Mouse (Mus musculus) right cerebral cortex, postnatal 25 days (tissue): ENCODE measurements at regions not wholly inside any gene's neighbourhood (a gene's known extent, or its start where the extent isn't known, plus 50 kb on each side); places are given as distances from the start of the nearest gene placed in this dataset.
A peak's percentile ranks its signal among the peaks of the same experiment; 100 is the strongest.

ENCODE experiments used
- DNase-seq: peaks from one replicate; pipeline ENCODE4 v3.0.0; 2022

DNA sequence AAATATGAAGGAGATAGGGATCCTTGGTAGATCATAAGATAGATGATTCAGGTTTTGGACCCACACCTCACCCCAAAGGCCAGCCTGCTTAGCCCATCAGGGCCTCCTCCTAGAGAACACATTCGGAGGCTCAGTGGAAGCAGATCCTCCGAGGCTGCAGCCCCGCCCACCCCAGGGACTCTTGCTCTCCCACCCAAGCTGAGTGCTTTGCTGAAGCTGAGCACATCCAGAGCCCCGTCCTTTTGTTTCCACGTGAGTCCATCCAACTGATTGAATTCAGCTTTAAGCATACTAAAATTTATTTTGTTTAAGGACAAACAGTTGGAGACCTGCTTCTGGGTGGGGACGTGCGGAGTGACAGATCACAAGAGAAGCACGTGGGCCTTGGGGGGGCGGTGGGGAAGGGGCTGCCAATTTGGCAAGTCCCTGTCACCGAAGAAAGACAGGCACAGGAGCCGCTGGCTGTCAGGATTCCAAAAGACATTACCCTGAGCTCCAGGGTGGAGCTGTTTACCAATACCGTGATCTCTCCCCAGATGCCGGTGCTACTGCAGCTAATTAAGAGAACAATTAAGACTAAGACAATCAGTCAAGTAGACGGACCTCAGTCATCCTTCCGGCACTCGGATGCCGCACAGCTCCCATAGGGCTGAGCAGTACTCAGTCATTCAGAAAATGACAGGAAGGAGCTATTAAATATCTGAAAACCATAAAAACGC, 448.9 kb upstream of the Spred2 start:
- DNase-seq = no peak

DNA sequence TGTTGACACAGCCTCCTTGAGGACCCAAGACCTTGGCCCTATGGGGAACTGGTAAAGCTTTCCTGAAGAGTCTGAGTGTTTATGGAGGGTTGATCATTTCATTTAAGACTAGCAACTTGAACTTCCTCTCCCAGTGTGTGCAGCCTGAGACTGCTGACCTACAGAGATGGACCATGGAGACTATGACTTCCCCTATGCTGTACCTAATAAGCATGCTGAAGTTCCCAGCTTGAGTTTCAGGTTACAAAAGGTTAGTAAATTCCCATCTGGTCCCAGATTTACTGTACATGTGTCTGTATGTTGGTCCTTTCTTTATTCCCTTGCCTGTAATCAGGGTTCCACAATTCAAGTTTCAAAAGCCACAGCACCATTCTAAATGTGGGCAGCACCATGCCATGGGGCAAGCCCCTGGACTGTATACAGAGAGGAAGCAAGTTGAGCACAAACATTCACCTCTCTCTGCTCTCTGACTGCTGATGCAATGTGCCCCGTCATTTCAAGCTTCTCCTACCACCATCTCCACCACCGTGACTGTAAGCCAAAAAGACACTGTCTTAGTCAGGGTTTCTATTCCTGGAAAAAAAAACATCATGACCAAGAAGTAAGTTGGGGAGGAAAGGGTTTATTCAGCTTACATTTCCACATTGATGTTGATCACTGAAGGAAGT, 431.0 kb upstream of the Spred2 start:
- DNase-seq = no peak

DNA sequence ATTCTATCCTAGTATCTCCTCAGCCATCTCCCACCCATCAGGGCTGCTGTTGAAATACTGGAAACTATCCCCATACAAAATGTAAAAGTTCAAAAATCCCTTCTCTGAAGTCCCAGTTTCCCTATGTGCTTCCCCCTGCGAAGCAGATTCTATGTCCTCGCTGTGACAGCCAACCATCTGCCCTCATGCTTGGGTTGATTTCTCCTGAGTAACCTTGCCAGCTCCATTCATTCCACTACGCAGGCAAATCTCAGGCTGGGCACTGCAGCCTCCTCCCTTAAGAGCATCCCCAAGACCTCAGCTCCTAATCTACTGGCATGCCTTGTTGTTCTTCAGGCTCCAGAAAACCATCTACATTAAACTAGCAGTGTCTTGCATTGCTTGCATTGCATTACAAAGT, 402.5 kb upstream of the Spred2 start:
- DNase-seq = no peak

DNA sequence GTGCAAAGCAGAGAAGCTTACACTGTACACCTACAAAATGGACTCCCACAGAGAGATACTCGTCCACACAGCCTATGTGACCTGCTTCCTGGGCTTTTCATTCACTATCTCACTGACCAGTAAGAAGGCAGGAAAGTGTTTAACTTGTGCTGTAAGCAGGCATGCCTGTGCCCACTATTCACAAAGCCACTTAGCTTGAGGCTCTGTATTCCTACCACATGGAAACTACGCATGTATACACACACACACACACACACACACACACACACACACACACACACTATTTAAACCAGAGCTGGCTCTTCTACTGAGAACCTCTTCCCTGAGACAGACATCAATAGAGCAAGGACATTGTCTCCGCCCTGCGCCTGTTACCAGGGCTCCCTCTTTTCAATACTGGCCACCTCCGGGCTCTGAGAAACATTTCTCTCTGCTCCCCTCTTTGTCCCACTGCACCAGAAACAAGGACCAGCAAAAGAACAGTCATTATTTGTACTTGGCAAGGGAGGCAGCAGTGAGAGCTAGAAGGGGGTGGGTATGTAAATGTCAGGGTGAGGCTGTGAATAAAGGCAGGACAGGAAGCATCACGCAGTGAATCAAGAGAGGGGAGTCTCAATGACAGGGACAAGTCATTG, 400.2 kb upstream of the Spred2 start:
- DNase-seq = peak; percentile 8

DNA sequence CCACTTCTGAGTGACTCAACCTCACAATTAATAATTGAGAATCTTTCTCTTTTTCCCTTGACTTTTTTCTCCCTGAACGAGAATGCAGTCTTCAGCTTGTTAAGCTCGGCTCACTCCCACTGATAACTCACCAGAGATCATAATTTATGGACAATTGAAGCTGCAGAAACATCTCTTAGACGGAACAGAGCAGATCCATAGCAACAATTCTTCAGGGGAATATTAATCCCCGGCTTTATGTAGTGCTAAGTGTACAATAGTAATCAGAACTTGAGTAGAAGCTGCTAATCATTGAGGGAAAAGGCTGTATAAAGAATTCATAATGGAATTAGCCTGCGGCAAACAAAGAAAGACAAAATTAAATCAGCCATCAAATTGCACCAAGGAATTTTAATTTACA, 395.0 kb upstream of the Spred2 start:
- no peak for DNase-seq

DNA sequence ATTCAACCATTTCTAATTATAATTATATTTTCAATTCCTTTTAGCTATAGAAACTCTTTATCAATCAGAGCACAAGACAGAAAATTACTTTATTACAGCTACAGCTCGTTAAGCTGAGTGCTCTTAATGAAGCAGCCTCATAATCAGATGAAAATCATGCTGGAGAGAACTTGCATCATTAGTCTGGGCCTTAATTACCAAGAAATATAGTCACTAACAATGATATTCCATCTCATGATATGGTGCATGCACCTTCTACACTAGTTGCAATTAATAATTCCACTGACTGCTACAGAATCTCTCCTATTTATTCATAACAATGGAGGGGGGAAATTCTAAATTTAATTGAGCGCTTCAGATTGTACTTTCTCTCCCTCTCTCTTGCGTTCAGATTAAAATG, 393.5 kb upstream of the Spred2 start:
- DNase-seq = no peak

DNA sequence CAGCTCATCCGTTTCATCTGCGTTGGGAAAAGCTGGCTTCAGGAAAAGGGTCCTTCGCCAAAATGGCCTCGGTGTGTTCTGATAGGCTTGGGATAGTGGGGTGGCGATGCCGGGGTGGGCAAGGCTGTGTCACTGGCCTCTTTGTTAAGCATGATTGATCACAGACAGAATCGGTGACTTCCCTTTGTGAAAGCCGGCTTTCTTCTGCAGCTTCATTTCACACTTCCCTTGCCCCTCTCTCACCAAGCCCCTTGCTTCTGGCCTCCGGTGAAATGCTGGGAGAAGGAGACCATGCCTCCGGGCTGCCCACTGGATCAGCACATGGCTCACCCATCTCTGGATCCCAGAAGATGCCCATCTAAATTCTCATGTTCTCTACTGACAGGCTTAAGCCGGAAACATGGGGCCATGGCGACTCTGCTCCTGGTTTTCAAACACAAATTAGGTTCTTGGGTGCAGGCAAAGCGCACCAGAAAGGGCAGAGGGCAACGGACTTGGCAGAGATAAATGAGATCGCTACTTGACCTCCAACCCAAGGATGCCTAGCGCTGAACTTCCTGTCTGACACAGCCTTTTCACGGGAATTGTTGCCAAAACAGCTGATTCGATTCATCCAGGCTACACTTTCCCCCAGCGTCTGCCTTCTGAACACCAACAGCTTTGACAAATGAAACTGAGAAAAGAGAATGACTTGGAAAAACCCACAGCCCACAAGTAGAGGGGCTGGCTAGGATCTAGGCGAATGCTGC, 392.7 kb upstream of the Spred2 start:
- DNase-seq = no peak

DNA sequence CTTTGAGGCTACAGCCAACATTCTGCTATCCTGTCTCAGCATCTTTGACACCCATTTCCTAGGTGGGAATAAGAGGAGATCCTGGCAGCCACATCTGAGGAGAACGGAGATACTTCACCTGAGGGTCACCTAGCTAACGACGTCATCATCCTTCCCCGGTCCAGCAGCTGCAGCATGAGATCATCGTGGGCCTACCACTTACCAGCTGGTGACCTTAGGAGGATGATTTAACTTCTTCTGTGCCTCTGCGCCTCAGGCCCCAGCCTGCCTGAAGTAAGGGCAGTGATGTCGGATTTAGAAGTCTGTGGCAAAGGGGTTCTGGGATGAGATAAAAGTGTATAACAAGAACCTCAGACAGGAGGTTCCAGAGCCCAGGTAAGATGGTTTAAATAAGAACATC, 391.3 kb upstream of the Spred2 start:
- no peak for DNase-seq

DNA sequence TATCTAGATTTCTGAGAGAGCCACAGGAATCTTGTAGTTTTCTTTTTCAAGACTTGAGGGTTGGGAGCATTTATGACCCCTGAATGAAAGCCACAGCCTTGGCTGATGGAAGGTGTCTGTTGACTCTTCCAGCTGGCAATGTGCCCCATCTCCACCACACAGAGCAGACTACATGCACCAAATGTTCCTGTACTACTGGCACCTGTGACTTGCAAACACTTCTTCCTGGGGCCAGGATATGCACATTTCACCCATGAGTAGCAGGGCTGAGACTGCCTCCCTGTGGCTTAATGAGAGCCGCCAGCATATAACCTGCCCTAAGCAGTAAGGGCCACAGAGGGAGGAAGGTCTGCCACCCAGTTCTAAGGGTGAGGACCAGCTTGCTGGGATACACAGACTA, 390.5 kb upstream of the Spred2 start:
- DNase-seq = no peak

DNA sequence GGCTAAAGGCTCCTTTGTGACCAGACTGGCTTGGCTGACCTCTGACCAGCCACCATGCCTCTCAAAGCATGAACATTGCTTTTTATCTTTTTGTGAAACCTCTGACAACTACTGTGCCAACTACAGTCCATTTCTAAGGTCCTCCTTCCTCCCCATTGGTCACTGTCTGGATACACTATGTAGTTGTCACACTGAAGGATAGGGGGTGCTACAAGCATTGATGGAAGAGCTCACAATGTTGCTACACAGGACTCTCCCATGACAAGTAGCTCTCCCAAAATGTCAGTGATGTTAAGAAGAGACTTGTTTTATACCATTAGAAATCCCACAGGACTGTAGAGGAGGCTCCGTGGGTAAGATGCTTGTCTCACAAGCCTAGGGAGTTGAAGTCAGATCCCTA, 389.0 kb upstream of the Spred2 start:
- no peak for DNase-seq

DNA sequence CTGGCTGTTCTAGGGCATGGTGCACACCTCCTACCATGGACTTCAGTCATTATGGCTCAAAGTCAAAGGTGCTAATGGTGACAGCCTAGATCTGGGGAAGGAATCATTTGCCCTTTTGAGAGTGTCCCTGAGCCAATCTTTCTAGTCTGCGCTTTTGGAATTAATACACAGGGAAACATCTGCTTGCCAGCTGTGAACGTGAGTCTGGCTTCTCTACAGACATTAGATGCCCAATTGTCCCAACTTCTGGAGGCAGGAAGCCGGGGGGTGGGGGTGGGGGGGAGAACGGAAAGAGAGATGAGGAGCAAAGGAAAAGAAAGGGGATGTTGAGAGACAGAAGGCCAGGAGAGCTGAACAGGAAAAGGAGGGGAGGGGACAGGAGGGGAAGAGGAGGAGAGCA, 377.9 kb upstream of the Spred2 start:
- no peak for DNase-seq

DNA sequence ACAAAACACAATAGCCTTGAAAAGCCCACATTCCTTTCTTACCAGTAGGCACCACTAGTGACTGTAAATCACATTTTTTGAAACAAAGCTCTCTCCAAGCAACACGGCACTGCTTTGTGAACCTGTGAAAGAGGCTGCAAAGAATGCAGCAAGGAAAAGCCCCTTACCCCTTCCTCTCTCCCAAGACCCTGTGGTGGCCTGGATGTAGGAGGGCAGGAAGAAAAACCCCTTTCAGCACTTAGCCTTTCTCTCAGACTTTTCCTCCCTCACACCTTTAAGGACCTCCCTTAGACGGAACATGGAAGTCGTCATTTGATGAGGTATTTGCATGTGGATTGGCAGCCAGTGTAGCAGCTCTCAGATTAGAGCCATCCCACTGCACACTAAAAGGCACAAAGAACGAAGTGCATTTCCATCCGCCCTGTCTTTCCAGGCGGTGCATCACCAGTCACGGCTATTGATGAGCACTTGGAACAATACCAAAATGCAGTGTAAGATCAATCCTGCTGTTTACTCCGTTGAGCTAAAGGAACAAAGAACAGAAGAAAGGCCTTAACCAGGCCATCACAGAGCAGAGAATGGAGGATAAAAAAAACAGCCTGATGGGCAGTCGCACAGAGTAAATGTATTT, 369.7 kb upstream of the Spred2 start:
- no peak for DNase-seq

DNA sequence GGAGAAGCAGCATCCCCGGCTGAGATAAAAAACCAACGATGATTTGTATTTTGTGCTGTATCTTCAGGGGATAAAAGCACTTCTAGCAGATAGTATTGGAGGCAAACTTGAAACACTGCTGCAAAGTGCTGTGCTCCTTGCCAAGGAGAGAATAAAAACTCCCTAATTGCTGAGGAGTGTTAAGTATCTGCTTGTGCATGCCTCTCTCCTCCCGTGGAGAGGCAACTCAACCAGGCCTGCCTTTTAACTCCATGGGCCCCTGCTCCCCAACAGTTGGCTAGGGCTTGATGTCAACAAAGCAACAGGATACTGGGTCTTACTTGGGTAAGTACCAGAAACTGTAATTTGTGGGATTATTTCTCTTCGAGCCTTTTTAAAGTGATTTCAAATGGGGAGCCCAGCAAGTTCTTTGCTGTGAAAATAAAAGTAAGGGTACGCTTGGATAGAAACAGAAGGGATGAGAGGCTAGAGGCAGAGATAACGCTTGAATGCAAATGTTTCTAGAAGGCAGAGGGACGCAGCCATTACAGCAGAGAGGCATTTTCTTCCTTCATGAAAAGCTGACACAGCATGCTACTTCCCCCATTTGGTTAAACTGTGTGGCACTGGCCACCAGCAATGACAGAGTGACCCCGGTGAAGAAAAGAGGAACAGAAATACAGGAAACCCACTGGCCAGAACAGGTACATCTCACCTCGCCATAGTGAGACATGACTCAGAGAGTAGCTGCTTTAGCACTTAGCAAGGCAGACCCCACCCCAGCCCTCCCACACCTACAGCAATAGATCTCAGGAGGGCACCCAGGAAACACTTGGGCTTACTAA, 369.0 kb upstream of the Spred2 start:
- no peak for DNase-seq

DNA sequence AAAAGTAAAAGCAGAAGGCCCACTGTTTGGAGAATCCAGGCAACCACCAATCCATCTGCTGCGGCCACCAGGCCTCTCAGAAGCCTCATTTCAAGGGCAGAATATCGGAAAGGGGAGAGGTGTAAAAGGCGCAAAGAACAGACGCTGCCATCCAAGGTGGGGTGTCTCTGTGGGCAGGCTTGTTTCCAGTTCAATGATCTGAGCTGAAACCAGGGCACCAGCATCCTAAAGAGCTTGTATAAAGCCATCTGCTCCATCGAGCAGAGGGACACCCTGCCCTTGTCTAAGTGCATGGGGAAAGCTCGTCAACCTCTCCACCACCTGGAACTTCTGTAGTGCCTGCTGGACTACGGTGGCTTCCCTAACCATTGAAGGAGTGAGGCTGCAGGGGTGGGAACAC, 363.7 kb upstream of the Spred2 start:
- no peak for DNase-seq

DNA sequence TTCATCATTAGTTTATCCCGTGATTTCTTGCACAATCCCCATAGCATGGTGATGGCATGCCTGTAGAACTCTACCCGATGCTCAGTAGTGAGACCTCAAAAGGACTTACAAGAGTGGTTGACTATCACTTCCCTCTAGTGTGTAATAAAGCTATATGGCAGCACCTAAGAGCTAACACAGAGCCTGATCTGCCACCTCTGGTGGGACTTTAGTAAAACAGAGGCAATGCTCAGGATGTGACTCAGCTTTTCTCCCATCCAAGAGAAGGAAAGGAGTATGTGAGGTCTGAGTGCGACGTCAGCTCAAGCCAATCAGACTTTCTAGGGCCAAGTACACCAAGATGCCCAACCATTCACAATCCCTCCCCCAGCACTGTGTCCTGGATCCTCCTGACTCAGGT, 361.5 kb upstream of the Spred2 start:
- DNase-seq = no peak

DNA sequence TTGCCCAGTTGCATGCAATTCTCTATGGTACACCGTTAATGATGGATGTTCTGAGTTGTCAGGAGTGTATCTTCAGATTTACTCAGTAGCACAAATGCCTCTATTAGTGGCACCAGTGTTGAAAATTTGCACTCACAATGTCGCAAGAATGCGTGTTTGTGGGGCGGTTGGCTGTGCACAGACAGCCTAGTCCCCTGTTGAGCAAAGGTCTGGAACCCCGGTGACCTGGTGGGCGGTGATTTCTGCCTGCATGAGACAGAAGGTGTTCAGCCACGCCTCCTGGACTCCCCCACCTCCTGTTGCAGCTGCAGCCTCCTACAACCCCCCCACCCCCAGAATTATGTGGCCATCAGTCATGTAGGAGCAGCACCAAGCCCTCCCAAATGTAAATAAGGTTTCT, 338.9 kb upstream of the Spred2 start:
- no peak for DNase-seq

DNA sequence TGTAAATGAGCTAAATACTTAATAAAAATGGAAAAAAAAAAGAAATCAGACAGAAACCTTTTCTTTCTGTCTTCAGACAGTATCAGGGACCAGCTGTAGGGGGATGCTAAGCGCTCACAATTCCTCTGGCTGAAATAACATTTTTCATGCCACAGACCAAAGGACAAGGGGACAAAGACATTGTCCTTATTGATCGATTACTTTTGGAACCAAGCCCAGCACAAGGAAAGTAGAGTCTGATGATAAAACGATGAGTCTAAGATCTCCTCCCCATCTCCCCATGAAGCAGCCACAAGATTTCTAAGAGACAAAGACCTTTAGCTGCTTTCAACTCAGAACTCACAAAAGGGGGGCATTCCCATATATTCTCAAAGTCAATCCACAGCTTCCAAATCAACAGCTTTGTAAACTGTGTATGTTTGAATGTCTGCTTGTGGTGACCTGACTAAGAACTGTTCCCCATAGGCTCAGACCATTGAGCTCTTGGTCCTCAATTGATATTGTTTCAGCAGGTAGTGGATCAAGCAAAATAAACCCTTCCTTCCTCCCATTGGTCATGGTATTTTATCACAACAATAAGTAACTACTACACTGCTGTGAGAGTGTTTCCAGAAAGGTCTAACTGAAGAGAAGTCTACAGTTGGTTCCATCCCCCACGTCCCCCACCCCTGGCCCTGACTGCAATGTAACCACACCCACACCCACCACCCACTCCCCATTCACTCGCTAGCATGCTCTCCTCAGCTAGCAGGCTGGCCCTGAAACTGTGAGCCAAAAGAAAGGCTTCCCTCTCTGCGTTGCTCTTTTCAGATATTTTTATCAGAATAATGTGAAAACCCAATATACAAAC, 331.4 kb upstream of the Spred2 start:
- DNase-seq = no peak

DNA sequence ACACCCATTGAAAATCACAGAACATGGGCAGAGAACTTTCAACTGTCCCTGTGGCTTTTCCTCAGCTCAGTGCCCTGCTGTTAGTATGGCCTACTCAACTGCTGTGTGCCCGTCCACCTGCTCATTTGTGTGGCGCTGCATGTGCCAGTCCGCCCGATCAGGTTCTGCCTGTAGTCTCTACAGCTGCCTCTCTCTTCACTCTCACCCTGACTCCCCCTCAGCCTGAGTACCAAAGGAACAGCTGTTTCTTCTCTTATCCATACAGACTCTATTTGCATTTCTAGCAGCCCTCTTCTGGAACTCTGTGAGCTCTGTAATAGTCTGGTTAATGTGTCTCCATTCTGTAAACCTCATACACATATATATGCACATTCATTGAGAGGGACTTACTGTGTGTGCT, 329.1 kb upstream of the Spred2 start:
- DNase-seq = no peak

DNA sequence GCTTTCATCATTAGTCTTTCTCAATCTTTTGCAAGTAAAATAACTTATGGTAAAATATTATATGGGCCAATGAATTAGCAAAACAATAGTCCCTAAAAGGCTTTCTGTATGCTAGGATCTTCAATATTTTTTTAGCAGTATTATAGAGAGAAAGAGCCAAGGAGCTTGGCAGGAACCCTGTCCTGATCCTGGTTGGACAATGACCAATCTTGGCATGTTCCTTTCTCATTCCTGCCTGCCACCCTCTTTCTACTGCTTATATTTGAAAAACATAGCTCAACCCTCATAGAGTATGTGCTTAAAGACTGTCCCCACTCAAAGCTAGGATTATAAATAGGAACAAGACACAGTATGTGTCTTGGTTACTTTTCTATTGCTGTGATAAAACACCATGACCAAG, 327.8 kb upstream of the Spred2 start:
- no peak for DNase-seq

DNA sequence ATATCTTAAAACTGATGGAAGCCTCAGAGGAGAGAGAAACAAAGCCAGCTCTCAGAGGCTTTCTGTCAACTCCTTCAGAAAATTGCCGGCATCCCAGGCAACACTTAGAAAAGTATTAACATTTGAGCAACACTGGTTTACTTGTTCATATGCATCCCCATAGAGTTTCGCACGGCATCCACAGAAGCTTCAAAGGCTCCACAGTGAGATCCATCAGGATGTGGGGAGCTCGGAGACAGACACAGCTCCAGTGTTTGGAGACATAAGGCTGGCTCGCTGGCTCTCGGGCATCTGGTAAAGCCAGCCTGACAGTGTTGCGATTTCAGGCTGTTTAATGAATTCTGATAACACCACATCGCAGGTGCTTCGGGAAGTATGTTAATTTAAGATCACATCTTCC, 324.7 kb upstream of the Spred2 start:
- no peak for DNase-seq

DNA sequence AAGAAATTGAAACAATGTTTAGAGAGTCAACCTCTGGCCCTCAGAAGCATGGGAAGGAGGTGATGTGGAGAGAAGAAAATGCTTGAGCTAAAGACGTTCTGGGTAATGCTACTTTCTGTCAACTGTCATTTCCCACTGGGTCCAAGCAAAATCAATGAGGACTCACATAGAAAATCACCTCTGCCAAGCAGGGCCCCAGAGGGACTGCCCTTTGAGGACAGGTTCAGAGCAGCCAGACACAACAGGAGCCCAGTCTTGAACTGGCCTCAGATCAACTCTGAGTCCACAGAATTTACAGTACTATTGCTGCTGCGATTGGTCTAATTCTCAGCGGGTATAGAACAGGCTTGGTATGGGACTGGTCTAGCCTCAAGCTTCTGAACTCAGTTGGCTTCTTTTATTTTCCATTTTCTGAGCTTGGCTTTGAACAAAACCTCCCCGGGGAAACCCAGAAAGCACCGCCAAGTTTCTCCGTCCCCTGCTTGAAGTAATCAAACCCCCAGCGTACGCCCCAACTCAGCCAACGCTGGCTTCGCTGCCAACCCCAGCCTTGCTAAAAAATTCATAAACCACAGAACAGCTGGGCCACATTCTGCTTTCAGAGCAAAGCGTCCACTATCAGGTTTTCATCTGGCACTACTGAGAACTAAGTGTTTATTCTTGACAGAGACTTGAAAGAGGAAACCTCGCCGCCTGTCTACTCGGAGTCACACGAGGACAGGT, 322.8 kb upstream of the Spred2 start:
- DNase-seq = no peak
